Mouse (Mus musculus) CH12.LX (cell line): ENCODE measurements around the gene Ythdf2.
A peak's percentile ranks its signal among the peaks of the same experiment; 100 is the strongest.

Experiments used
- CTCF ChIP-seq, 2 experiments: IDR thresholded peaks in 1 of 2; conservative IDR thresholded peaks in 1 of 2; 2 replicates each; pipeline ENCODE4 v1.5.1; 2011 to 2012; ENCODE audit warnings: low read depth in 2 of 2, low read length in 2 of 2, improper control_type of control experiment in 1 of 2, inconsistent platforms in 1 of 2, mild to moderate bottlenecking in 1 of 2, moderate library complexity in 1 of 2
- EP300 ChIP-seq: IDR thresholded peaks from 2 replicates; pipeline ENCODE4 v1.6.1; 2011; ENCODE audit warnings: low read length, improper control_type of control experiment
- JUND ChIP-seq: conservative IDR thresholded peaks from 2 replicates; pipeline ENCODE4 v1.6.1; 2011; ENCODE audit warnings: low read depth, low read length, improper control_type of control experiment
- MAX ChIP-seq: IDR thresholded peaks from 2 replicates; pipeline ENCODE4 v1.6.1; 2011; ENCODE audit warnings: low read length, improper control_type of control experiment
- NELFE ChIP-seq: IDR thresholded peaks from 2 replicates; pipeline ENCODE4 v1.6.1; 2011; ENCODE audit warnings: low read depth, low read length, improper control_type of control experiment
- POLR2A ChIP-seq: IDR thresholded peaks from 2 replicates; pipeline ENCODE4 v1.6.1; 2011; ENCODE audit warnings: low read depth, mild to moderate bottlenecking, improper control_type of control experiment, low read length
- RAD21 ChIP-seq: IDR thresholded peaks from 2 replicates; pipeline ENCODE4 v1.6.1; 2011; ENCODE audit warnings: low read depth, mild to moderate bottlenecking, low read length, improper control_type of control experiment, moderate library complexity
- RCOR1 ChIP-seq: conservative IDR thresholded peaks from 2 replicates; pipeline ENCODE4 v1.6.1; 2012; ENCODE audit warnings: low read depth, mild to moderate bottlenecking, inconsistent platforms, low read length, improper control_type of control experiment
- TBP ChIP-seq: conservative IDR thresholded peaks from 2 replicates; pipeline ENCODE4 v1.6.1; 2011; ENCODE audit warnings: low read depth, low read length, improper control_type of control experiment
- TCF12 ChIP-seq: IDR thresholded peaks from 2 replicates; pipeline ENCODE4 v1.6.1; 2014; ENCODE audit warnings: low read depth, mild to moderate bottlenecking, inconsistent platforms, low read length, improper control_type of control experiment
- UBTF ChIP-seq: IDR thresholded peaks from 2 replicates; pipeline ENCODE4 v1.6.1; 2012; ENCODE audit warnings: low read depth, mild to moderate bottlenecking, inconsistent platforms, low read length, improper control_type of control experiment, moderate library complexity
- USF1 ChIP-seq: IDR thresholded peaks from 2 replicates; pipeline ENCODE4 v1.6.1; 2014; ENCODE audit warnings: low read depth, mild to moderate bottlenecking, inconsistent platforms, low read length, improper control_type of control experiment
- ZC3H11A ChIP-seq: IDR thresholded peaks from 2 replicates; pipeline ENCODE4 v1.6.1; 2012; ENCODE audit warnings: low read depth, mild to moderate bottlenecking, inconsistent platforms, low read length, improper control_type of control experiment
- ZMIZ1 ChIP-seq: IDR thresholded peaks from 2 replicates; pipeline ENCODE4 v1.6.1; 2012; ENCODE audit warnings: low read depth, mild to moderate bottlenecking, inconsistent platforms, low read length, improper control_type of control experiment

- TF ChIP-seq POLR2A (no peak), JUND (no peak), CTCF (conservative IDR thresholded peaks at IDR 0.05 in 1 of 2, IDR thresholded peaks at IDR 0.05 in 1 of 2; ENCODE audit: low read depth in 2 of 2, low read length in 2 of 2) (peak in 1 of 2 experiments; percentile 46; a peak in 3 of 4 replicates), ZMIZ1 (no peak), UBTF (no peak), NELFE (no peak), TCF12 (no peak), ZC3H11A (no peak), EP300 (no peak), MAX (no peak), TBP (no peak), USF1 (no peak), RAD21 (peak; percentile 11), RCOR1 (no peak)
These were observed 65.9 kb downstream of the Ythdf2 start for GRCm38 (mm10) chr4:132146201-132146600.
